Mouse (Mus musculus): Measurements from ENCODE around the gene Npy2r.

Gene Npy2r

GRCm38 (mm10) chr3:82547908-82548721, at the start of gene Npy2r:
Gene Npy2r (minus strand): TSS chr3:82548084.
- DNase-seq: no peak

- DNase-seq: no peak
Observed at GRCm38 (mm10) chr3:82557786-82558185, 9.9 kb upstream of the Npy2r start.

GRCm38 (mm10) chr3:82556311-82556828, 8.5 kb upstream of the Npy2r start:
- no peak for DNase-seq

GRCm38 (mm10) chr3:82549932-82550331, 2.0 kb upstream of the Npy2r start:
- DNase-seq: no peak

- no peak for DNase-seq
Observed at GRCm38 (mm10) chr3:82548753-82549152, 869 bp upstream of the Npy2r start.

GRCm38 (mm10) chr3:82541449-82541848, 6.4 kb downstream of the Npy2r start:
- no peak for DNase-seq

GRCm38 (mm10) chr3:82539951-82540350, 7.9 kb downstream of the Npy2r start:
- no peak for DNase-seq

- no peak for DNase-seq
Observed at GRCm38 (mm10) chr3:82524792-82525191, 23.1 kb downstream of the Npy2r start.

- DNase-seq: no peak
Observed at GRCm38 (mm10) chr3:82498006-82498405, 49.9 kb downstream of the Npy2r start.

Data from kidney, adult 9 months (tissue).